Mouse (Mus musculus) hindbrain, embryonic 15.5 days (tissue): Measurements from ENCODE around the gene Slc39a10. TPM values are rescaled to one million over a fixed set of nuclear protein-coding genes. Genes with fewer than 3 reads are reported as not detected.

Source experiments
- ATAC-seq: fragments of 200-750 bp; cut with Nextera tagmentation; 2 replicates; pipeline ENCODE4 v1.8.0; 2017; ENCODE audit warnings: low read depth, moderate number of reproducible peaks, moderate TSS enrichment; ENCODE audit not compliant: low FRiP score
- H3K27ac ChIP-seq: fragments of 300-500 bp; sonication (generic); replicated peaks from 2 replicates; pipeline ENCODE4 v1.5.1; 2015; ENCODE audit warnings: mild to moderate bottlenecking, inconsistent platforms
- H3K27me3 ChIP-seq: fragments of 300-500 bp; sonication (generic); 2 replicates; pipeline ENCODE4 v1.6.1; 2015; ENCODE audit warnings: control low read depth, inconsistent platforms
- H3K36me3 ChIP-seq: fragments of 300-500 bp; sonication (generic); 2 replicates; pipeline ENCODE4 v1.6.1; 2015; ENCODE audit warnings: control low read depth, inconsistent platforms
- H3K4me1 ChIP-seq: fragments of 300-500 bp; sonication (generic); replicated peaks from 2 replicates; pipeline ENCODE4 v1.6.1; 2015; ENCODE audit warnings: control low read depth, inconsistent platforms
- H3K4me2 ChIP-seq: fragments of 300-500 bp; sonication (generic); 2 replicates; pipeline ENCODE4 v1.6.1; 2015; ENCODE audit warnings: moderate library complexity, mild to moderate bottlenecking, inconsistent platforms
- H3K4me3 ChIP-seq: fragments of 300-500 bp; sonication (generic); 2 replicates; pipeline ENCODE4 v1.5.1; 2015; ENCODE audit warnings: mild to moderate bottlenecking, inconsistent platforms
- H3K9ac ChIP-seq: fragments of 300-500 bp; sonication (generic); 2 replicates; pipeline ENCODE4 v1.6.1; 2015; ENCODE audit warnings: inconsistent platforms
- H3K9me3 ChIP-seq: fragments of 300-500 bp; sonication (generic); 2 replicates; pipeline ENCODE4 v1.6.1; 2016; ENCODE audit warnings: control low read depth, inconsistent platforms
- WGBS: fragments of 180-500 bp; shearing (Covaris S2); methylation state at CpG from one replicate; pipeline ENCODE4 v1.1.7; 2015; 5-methylcytosine and 5-hydroxymethylcytosine counted together
- polyA plus RNA-seq: library from polyadenylated mRNA; unstranded; fragments of >200 nt; fragmentation: Nextera tagmentation; extraction: Ambion mirVana; gene quantifications from 2 replicates; pipeline ENCODE4 v1.2.1, GENCODE M21; 2015

Slc39a10 gene
- polyA plus RNA-seq, 1 experiment from 2014 or later: 58.6 TPM

GRCm38 (mm10) chr1:46902102-46902683 lies 9.5 kb upstream of the Slc39a10 start:
- 74% methylated on average over 2 of the region's 2 CpGs for WGBS
- Histone ChIP-seq H3K9ac (no peak overlapping the region), H3K9me3 (no peaks in the 10 kb centered on the region), H3K4me3 (no peak overlapping the region), H3K27me3 (no peaks in the 10 kb centered on the region), H3K4me1 (no peaks in the 10 kb centered on the region), H3K27ac (no peak overlapping the region), H3K4me2 (no peak overlapping the region), H3K36me3 (no peaks in the 10 kb centered on the region)
- ATAC-seq: no peak

- no peaks in the 10 kb centered on the region for H3K9me3 ChIP-seq
- WGBS: 25% methylated on average over 7 of the region's 7 CpGs
- no peak overlapping the region for H3K9ac ChIP-seq
- no peak for ATAC-seq
- H3K27me3 ChIP-seq: no peaks in the 10 kb centered on the region
- no peaks in the 10 kb centered on the region for H3K36me3 ChIP-seq
- no peak overlapping the region for H3K4me3 ChIP-seq
- H3K4me2 ChIP-seq: no peak overlapping the region
- no peak overlapping the region for H3K27ac ChIP-seq
- H3K4me1 ChIP-seq: no peaks in the 10 kb centered on the region
Observed at GRCm38 (mm10) chr1:46894281-46894842, 1.7 kb upstream of the Slc39a10 start.

- no peak for ATAC-seq
- Histone ChIP-seq H3K9ac (no peak overlapping the region), H3K9me3 (no peaks in the 10 kb centered on the region), H3K27me3 (no peaks in the 10 kb centered on the region), H3K4me2 (no peak overlapping the region), H3K36me3 (no peaks in the 10 kb centered on the region), H3K4me3 (no peak overlapping the region), H3K4me1 (no peaks in the 10 kb centered on the region), H3K27ac (no peak overlapping the region)
- 68% methylated on average over 4 of the region's 4 CpGs for WGBS
Observed at GRCm38 (mm10) chr1:46888726-46889125, 3.9 kb downstream of the Slc39a10 start.

- Histone ChIP-seq H3K36me3 (no peaks in the 10 kb centered on the region), H3K4me3 (no peak overlapping the region), H3K9ac (no peak overlapping the region), H3K27me3 (no peaks in the 10 kb centered on the region), H3K27ac (no peak overlapping the region), H3K4me2 (no peak overlapping the region), H3K9me3 (no peaks in the 10 kb centered on the region), H3K4me1 (no peaks in the 10 kb centered on the region)
- ATAC-seq: no peak
- WGBS: 56% methylated on average over 2 of the region's 2 CpGs
Observed at GRCm38 (mm10) chr1:46888324-46888723, 4.3 kb downstream of the Slc39a10 start.

GRCm38 (mm10) chr1:46887908-46888307 lies 4.7 kb downstream of the Slc39a10 start:
- 19% methylated on average over 6 of the region's 6 CpGs for WGBS
- Histone ChIP-seq H3K4me3 (no peak overlapping the region), H3K9ac (no peak overlapping the region), H3K4me2 (no peak overlapping the region), H3K4me1 (no peaks in the 10 kb centered on the region), H3K27me3 (no peaks in the 10 kb centered on the region), H3K36me3 (no peaks in the 10 kb centered on the region), H3K27ac (no peak overlapping the region), H3K9me3 (no peaks in the 10 kb centered on the region)
- no peak for ATAC-seq

- Histone ChIP-seq H3K4me3 (no peak overlapping the region), H3K4me1 (no peaks in the 10 kb centered on the region), H3K9ac (no peak overlapping the region), H3K36me3 (no peaks in the 10 kb centered on the region), H3K27ac (no peak overlapping the region), H3K4me2 (no peak overlapping the region), H3K27me3 (no peaks in the 10 kb centered on the region), H3K9me3 (no peaks in the 10 kb centered on the region)
- no peak for ATAC-seq
- WGBS: 44% methylated on average over 9 of the region's 9 CpGs
Observed at GRCm38 (mm10) chr1:46886091-46886490, 6.6 kb downstream of the Slc39a10 start.

GRCm38 (mm10) chr1:46885231-46885630 lies 7.4 kb downstream of the Slc39a10 start:
- 25% methylated on average over 3 of the region's 3 CpGs for WGBS
- Histone ChIP-seq H3K9me3 (no peaks in the 10 kb centered on the region), H3K4me1 (no peaks in the 10 kb centered on the region), H3K36me3 (no peaks in the 10 kb centered on the region), H3K9ac (no peak overlapping the region), H3K27me3 (no peaks in the 10 kb centered on the region), H3K27ac (no peak overlapping the region), H3K4me2 (no peak overlapping the region), H3K4me3 (no peak overlapping the region)
- ATAC-seq: no peak

- no peaks in the 10 kb centered on the region for H3K9me3 ChIP-seq
- H3K27ac ChIP-seq: no peak overlapping the region
- no peak overlapping the region for H3K4me2 ChIP-seq
- H3K4me1 ChIP-seq: no peaks in the 10 kb centered on the region
- no peak for ATAC-seq
- H3K36me3 ChIP-seq: no peaks in the 10 kb centered on the region
- no peaks in the 10 kb centered on the region for H3K27me3 ChIP-seq
- no peak overlapping the region for H3K9ac ChIP-seq
- no peak overlapping the region for H3K4me3 ChIP-seq
Observed at GRCm38 (mm10) chr1:46879951-46880350, 12.7 kb downstream of the Slc39a10 start.

GRCm38 (mm10) chr1:46873770-46874169 lies 18.9 kb downstream of the Slc39a10 start:
- no peaks in the 10 kb centered on the region for H3K9me3 ChIP-seq
- no peak overlapping the region for H3K27ac ChIP-seq
- WGBS: 84% methylated on average over 3 of the region's 3 CpGs
- H3K27me3 ChIP-seq: no peaks in the 10 kb centered on the region
- no peak overlapping the region for H3K4me3 ChIP-seq
- no peaks in the 10 kb centered on the region for H3K4me1 ChIP-seq
- no peaks in the 10 kb centered on the region for H3K36me3 ChIP-seq
- H3K4me2 ChIP-seq: no peak overlapping the region
- no peak overlapping the region for H3K9ac ChIP-seq
- ATAC-seq: no peak

GRCm38 (mm10) chr1:46869788-46870187 lies 22.9 kb downstream of the Slc39a10 start:
- no peak overlapping the region for H3K9ac ChIP-seq
- no peak overlapping the region for H3K4me2 ChIP-seq
- H3K36me3 ChIP-seq: no peaks in the 10 kb centered on the region
- H3K27me3 ChIP-seq: no peaks in the 10 kb centered on the region
- no peaks in the 10 kb centered on the region for H3K4me1 ChIP-seq
- ATAC-seq: no peak
- H3K27ac ChIP-seq: no peak overlapping the region
- H3K9me3 ChIP-seq: no peaks in the 10 kb centered on the region
- H3K4me3 ChIP-seq: no peak overlapping the region

- 86% methylated on average over 7 of the region's 7 CpGs for WGBS
- Histone ChIP-seq H3K27me3 (no peaks in the 10 kb centered on the region), H3K9ac (no peak overlapping the region), H3K36me3 (no peaks in the 10 kb centered on the region), H3K27ac (no peak overlapping the region), H3K9me3 (no peaks in the 10 kb centered on the region), H3K4me1 (no peaks in the 10 kb centered on the region), H3K4me2 (no peak overlapping the region), H3K4me3 (no peak overlapping the region)
- no peak for ATAC-seq
Observed at GRCm38 (mm10) chr1:46864175-46864885, 28.3 kb downstream of the Slc39a10 start.

GRCm38 (mm10) chr1:46863434-46863833 lies 29.2 kb downstream of the Slc39a10 start:
- Histone ChIP-seq H3K4me2 (no peak overlapping the region), H3K9me3 (no peaks in the 10 kb centered on the region), H3K9ac (no peak overlapping the region), H3K27ac (no peak overlapping the region), H3K4me3 (no peak overlapping the region), H3K36me3 (no peaks in the 10 kb centered on the region), H3K4me1 (no peaks in the 10 kb centered on the region), H3K27me3 (no peaks in the 10 kb centered on the region)
- ATAC-seq: no peak
- 84% methylated on average over 2 of the region's 2 CpGs for WGBS
